Mouse (Mus musculus) olfactory bulb, adult 2 months (tissue): ENCODE measurements around the gene Spcs3.

Experiments used
- CTCF ChIP-seq: fragments of 200-500 bp; IDR thresholded peaks from 2 replicates; pipeline ENCODE4 v1.5.1; 2012; ENCODE audit warnings: low read depth, mild to moderate bottlenecking, low read length, moderate library complexity; ENCODE audit not compliant: insufficient read depth
- POLR2A ChIP-seq: fragments of 200-500 bp; IDR thresholded peaks from 2 replicates; pipeline ENCODE4 v1.6.1; 2012; ENCODE audit warnings: mild to moderate bottlenecking, low read depth, low read length, moderate library complexity; ENCODE audit not compliant: insufficient read depth

- TF ChIP-seq POLR2A (no peak), CTCF (no peak)
Observed at GRCm38 (mm10) chr8:54491934-54492333, 37.9 kb downstream of the Spcs3 start.
